Mouse (Mus musculus) kidney, adult 2 months (tissue): ENCODE results near the gene Tmcc1.

Experiments
- CTCF ChIP-seq: fragments of 200-500 bp; conservative IDR thresholded peaks from 2 replicates; pipeline ENCODE4 v1.5.1; 2011; ENCODE audit warnings: low read depth, mild to moderate bottlenecking, control low read depth, low read length, moderate library complexity, mixed read lengths; ENCODE audit not compliant: insufficient read depth, insufficient read length
- POLR2A ChIP-seq: fragments of 200-500 bp; IDR thresholded peaks from one replicate; pipeline ENCODE4 v1.6.1; 2011; ENCODE audit warnings: low read depth, low read length, control low read depth

DNA sequence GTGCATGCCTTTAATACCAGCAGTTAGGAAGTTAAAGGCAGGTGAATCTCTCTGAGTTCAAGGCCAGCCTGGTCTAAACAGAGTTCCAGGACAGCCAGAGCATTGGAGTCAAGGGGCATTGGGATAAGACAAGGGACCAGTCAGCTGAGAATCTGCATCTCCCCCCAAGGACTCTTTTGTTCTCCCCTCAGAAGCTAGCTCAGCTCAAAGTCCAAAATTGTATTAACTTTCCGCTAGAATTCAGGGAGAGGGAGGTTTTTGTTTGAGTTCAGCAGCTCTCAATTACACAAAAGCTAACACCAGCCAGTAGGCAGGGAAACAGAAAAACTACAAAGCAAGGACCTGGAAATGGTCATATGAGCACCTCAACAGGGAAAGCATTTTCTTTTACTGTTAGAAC lies 129.8 kb downstream of the Tmcc1 start:
- TF ChIP-seq CTCF (no peak), POLR2A (no peak)
